Mouse (Mus musculus) megakaryocyte, embryonic 14.5 days (primary cell): ENCODE results near the gene Gm39566.

ENCODE experiments used
- FLI1 ChIP-seq: IDR thresholded peaks from 2 replicates; pipeline ENCODE4 v1.6.1; 2012; ENCODE audit warnings: low read length, inconsistent platforms, mixed read lengths
- GATA1 ChIP-seq: IDR thresholded peaks from 3 replicates; pipeline ENCODE4 v1.6.1; 2012; ENCODE audit warnings: mixed read lengths, low read length, inconsistent platforms, borderline replicate concordance

DNA sequence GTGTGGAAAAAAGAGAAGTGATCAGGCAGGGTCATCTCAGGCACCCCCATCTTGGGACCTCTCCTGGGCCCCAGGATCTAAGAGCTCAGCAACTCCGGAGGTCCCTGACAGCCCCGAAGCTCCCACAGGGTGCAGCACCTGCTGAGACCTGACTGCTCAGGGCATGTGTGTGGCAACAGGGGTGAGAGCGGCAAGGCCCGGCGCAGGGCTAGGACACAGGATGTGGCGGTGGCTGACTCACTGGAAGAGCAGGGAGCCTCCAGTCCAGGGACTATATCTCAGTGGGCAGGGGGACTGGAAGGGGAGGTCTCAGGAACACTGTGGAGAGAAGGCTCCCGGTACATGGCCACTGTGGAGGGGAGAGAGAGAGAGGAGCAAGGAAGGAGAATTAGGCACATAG is 17.2 kb downstream of the Gm39566 start:
- no peak for TF ChIP-seq FLI1
- no peak for TF ChIP-seq GATA1
